Mouse (Mus musculus): ENCODE results near the gene Kat5. TPM values are rescaled to one million over a fixed set of nuclear protein-coding genes. Genes with fewer than 3 reads are reported as not detected.

Kat5 gene
- polyA plus RNA-seq, 1 experiment from 2014 or later = 15.8 TPM

- peak; percentile 60 for DNase-seq
- no peak for TF ChIP-seq EP300 (IDR thresholded peaks at IDR 0.05; ENCODE audit: low read depth)
- TF ChIP-seq CTCF (IDR thresholded peaks at IDR 0.05; ENCODE audit: low read depth) = no peak
Observed at GRCm38 (mm10) chr19:5649298-5649741, 39.3 kb upstream of the Kat5 start.

GRCm38 (mm10) chr19:5648401-5649297 lies 38.6 kb upstream of the Kat5 start:
- H3K27ac ChIP-seq (ENCODE audit: low read depth) = peak overlapping the region; percentile 81
- H3K27me3 ChIP-seq (ENCODE audit: insufficient read depth, low read length) = no peaks in the 10 kb centered on the region
- H3K4me1 ChIP-seq (ENCODE audit: insufficient read depth) = peaks cover 16% of the 10 kb centered on the region
- 8% methylated on average over 26 of the region's 26 CpGs for WGBS (ENCODE audit: insufficient replicate concordance)
- no peaks in the 10 kb centered on the region for H3K9me3 ChIP-seq (ENCODE audit: low read length)
- ATAC-seq (peak; percentile 86), DNase-seq (peak; percentile 82)
- TF ChIP-seq CTCF (IDR thresholded peaks at IDR 0.05; ENCODE audit: low read depth) (peak; percentile 46; the same call in 1 of the 2 replicates), EP300 (IDR thresholded peaks at IDR 0.05; ENCODE audit: low read depth) (no peak)
- peak overlapping the region; percentile 51 for H3K9ac ChIP-seq (replicated peaks)
- peak overlapping the region; percentile 37 for H3K4me3 ChIP-seq (ENCODE audit: low read depth, low read length)
- H3K36me3 ChIP-seq (replicated peaks; ENCODE audit: insufficient read depth, low read length) = peaks cover 67% of the 10 kb centered on the region
- peak overlapping the region; percentile 82 for H3K4me2 ChIP-seq (ENCODE audit: low read depth, low read length)

More at GRCm38 (mm10) chr19:5649298-5649741, 39.3 kb upstream of the Kat5 start:
- Histone ChIP-seq H3K27me3 (ENCODE audit: insufficient read depth, low read length) (no peaks in the 10 kb centered on the region), H3K27ac (ENCODE audit: low read depth) (peak overlapping the region; percentile 81), H3K9me3 (ENCODE audit: low read length) (no peaks in the 10 kb centered on the region), H3K4me1 (ENCODE audit: insufficient read depth) (peaks cover 19% of the 10 kb centered on the region), H3K9ac (replicated peaks) (peak overlapping the region; percentile 51), H3K4me2 (ENCODE audit: low read depth, low read length) (peak overlapping the region; percentile 82), H3K36me3 (replicated peaks; ENCODE audit: insufficient read depth, low read length) (peaks cover 69% of the 10 kb centered on the region), H3K4me3 (ENCODE audit: low read depth, low read length) (peak overlapping the region; percentile 37)
- ATAC-seq = peak; percentile 42
- 22% methylated on average over 6 of the region's 6 CpGs for WGBS (ENCODE audit: insufficient replicate concordance)

- H3K9me3 ChIP-seq (ENCODE audit: low read length) = no peaks in the 10 kb centered on the region
- H3K4me1 ChIP-seq (ENCODE audit: insufficient read depth) = peaks cover 16% of the 10 kb centered on the region
- DNase-seq (no peak), ATAC-seq (no peak)
- H3K9ac ChIP-seq (replicated peaks) = no peak overlapping the region
- TF ChIP-seq EP300 (IDR thresholded peaks at IDR 0.05; ENCODE audit: low read depth) (no peak), CTCF (IDR thresholded peaks at IDR 0.05; ENCODE audit: low read depth) (no peak)
- peaks cover 67% of the 10 kb centered on the region for H3K36me3 ChIP-seq (replicated peaks; ENCODE audit: insufficient read depth, low read length)
- no peaks in the 10 kb centered on the region for H3K27me3 ChIP-seq (ENCODE audit: insufficient read depth, low read length)
- H3K27ac ChIP-seq (ENCODE audit: low read depth) = 0 out of 2 replicates have a peak overlapping the region, but pooled peaks have one; percentile 81
- H3K4me2 ChIP-seq (ENCODE audit: low read depth, low read length) = no peak overlapping the region
- WGBS (ENCODE audit: insufficient replicate concordance) = 88% methylated on average over 6 of the region's 6 CpGs
- no peak overlapping the region for H3K4me3 ChIP-seq (ENCODE audit: low read depth, low read length)
Observed at GRCm38 (mm10) chr19:5647791-5648190, 37.8 kb upstream of the Kat5 start.

GRCm38 (mm10) chr19:5646731-5647330 lies 36.8 kb upstream of the Kat5 start:
- H3K4me3 ChIP-seq (ENCODE audit: low read depth, low read length) = no peak overlapping the region
- no peaks in the 10 kb centered on the region for H3K27me3 ChIP-seq (ENCODE audit: insufficient read depth, low read length)
- H3K4me1 ChIP-seq (ENCODE audit: insufficient read depth) = peaks cover 16% of the 10 kb centered on the region
- TF ChIP-seq EP300 (IDR thresholded peaks at IDR 0.05; ENCODE audit: low read depth) (no peak), CTCF (IDR thresholded peaks at IDR 0.05; ENCODE audit: low read depth) (no peak)
- H3K4me2 ChIP-seq (ENCODE audit: low read depth, low read length) = no peak overlapping the region
- WGBS (ENCODE audit: insufficient replicate concordance) = 89% methylated on average over 8 of the region's 8 CpGs
- ATAC-seq (no peak), DNase-seq (no peak)
- H3K27ac ChIP-seq (ENCODE audit: low read depth) = no peak overlapping the region
- H3K9me3 ChIP-seq (ENCODE audit: low read length) = no peaks in the 10 kb centered on the region
- no peak overlapping the region for H3K9ac ChIP-seq (replicated peaks)
- peaks cover 67% of the 10 kb centered on the region for H3K36me3 ChIP-seq (replicated peaks; ENCODE audit: insufficient read depth, low read length)

- Histone ChIP-seq H3K4me2 (ENCODE audit: low read depth, low read length) (no peak overlapping the region), H3K36me3 (replicated peaks; ENCODE audit: insufficient read depth, low read length) (peaks cover 69% of the 10 kb centered on the region), H3K27ac (ENCODE audit: low read depth) (no peak overlapping the region), H3K4me3 (ENCODE audit: low read depth, low read length) (no peak overlapping the region), H3K9me3 (ENCODE audit: low read length) (no peaks in the 10 kb centered on the region), H3K9ac (replicated peaks) (no peak overlapping the region), H3K4me1 (ENCODE audit: insufficient read depth) (peaks cover 16% of the 10 kb centered on the region), H3K27me3 (ENCODE audit: insufficient read depth, low read length) (no peaks in the 10 kb centered on the region)
- DNase-seq = no peak
- ATAC-seq = no peak
- 94% methylated on average over 9 of the region's 9 CpGs for WGBS (ENCODE audit: insufficient replicate concordance)
- no peak for TF ChIP-seq EP300 (IDR thresholded peaks at IDR 0.05; ENCODE audit: low read depth)
- TF ChIP-seq CTCF (IDR thresholded peaks at IDR 0.05; ENCODE audit: low read depth) = no peak
Observed at GRCm38 (mm10) chr19:5645280-5645679, 35.2 kb upstream of the Kat5 start.

- no peak for ATAC-seq
- H3K9ac ChIP-seq (replicated peaks) = no peak overlapping the region
- peaks cover 73% of the 10 kb centered on the region for H3K36me3 ChIP-seq (replicated peaks; ENCODE audit: insufficient read depth, low read length)
- TF ChIP-seq EP300 (IDR thresholded peaks at IDR 0.05; ENCODE audit: low read depth) (no peak), CTCF (IDR thresholded peaks at IDR 0.05; ENCODE audit: low read depth) (no peak)
- H3K4me3 ChIP-seq (ENCODE audit: low read depth, low read length) = no peak overlapping the region
- peak; percentile 16 for DNase-seq
- H3K4me2 ChIP-seq (ENCODE audit: low read depth, low read length) = no peak overlapping the region
- H3K9me3 ChIP-seq (ENCODE audit: low read length) = no peaks in the 10 kb centered on the region
- H3K4me1 ChIP-seq (ENCODE audit: insufficient read depth) = peaks cover 19% of the 10 kb centered on the region
- no peak overlapping the region for H3K27ac ChIP-seq (ENCODE audit: low read depth)
- 88% methylated on average over 8 of the region's 8 CpGs for WGBS (ENCODE audit: insufficient replicate concordance)
- no peaks in the 10 kb centered on the region for H3K27me3 ChIP-seq (ENCODE audit: insufficient read depth, low read length)
Observed at GRCm38 (mm10) chr19:5641641-5642040, 31.6 kb upstream of the Kat5 start.
